Mouse (Mus musculus) C2C12 (cell line): ENCODE results near the gene Plekhm2. TPM values are rescaled to one million over a fixed set of nuclear protein-coding genes. Genes with fewer than 3 reads are reported as not detected.

Source experiments
- H3K27me3 ChIP-seq: one replicate; pipeline ENCODE4 v1.6.1; 2011; ENCODE audit not compliant: control insufficient read depth, insufficient read depth, insufficient read length
- H3K36me3 ChIP-seq: one replicate; pipeline ENCODE4 v1.6.1; 2011; ENCODE audit not compliant: control insufficient read depth, insufficient read depth
- H3K4me3 ChIP-seq: one replicate; pipeline ENCODE4 v1.5.1; 2011; ENCODE audit warnings: mild to moderate bottlenecking, control low read depth; ENCODE audit not compliant: poor library complexity, insufficient read depth, severe bottlenecking
- H3K79me2 ChIP-seq: one replicate; pipeline ENCODE4 v1.6.1; 2011; ENCODE audit not compliant: control insufficient read depth, insufficient read depth
- H3K79me3 ChIP-seq: one replicate; pipeline ENCODE4 v1.6.1; 2011; ENCODE audit warnings: low read depth, control low read depth
- H3ac ChIP-seq: one replicate; pipeline ENCODE3; 2011; ENCODE audit warnings: low read depth; ENCODE audit not compliant: control insufficient read depth, insufficient read length
- CEBPB ChIP-seq: IDR thresholded peaks from one replicate; pipeline ENCODE4 v1.6.1; 2011; ENCODE audit warnings: low read depth, mild to moderate bottlenecking, control low read depth, moderate library complexity
- CTCF ChIP-seq: IDR thresholded peaks from one replicate; pipeline ENCODE4 v1.5.1; 2011; ENCODE audit not compliant: control insufficient read depth, insufficient read depth, insufficient read length
- FOSL1 ChIP-seq: IDR thresholded peaks from one replicate; pipeline ENCODE4 v1.8.0; 2011; ENCODE audit warnings: mild to moderate bottlenecking, low read length; ENCODE audit not compliant: poor library complexity, insufficient read depth, severe bottlenecking
- MAX ChIP-seq: IDR thresholded peaks from one replicate; pipeline ENCODE4 v1.6.1; 2011; ENCODE audit warnings: mild to moderate bottlenecking, control low read depth
- MYOD1 ChIP-seq: IDR thresholded peaks from one replicate; pipeline ENCODE4 v1.6.1; 2011; ENCODE audit warnings: low read depth; ENCODE audit not compliant: control insufficient read depth, insufficient read length
- MYOG ChIP-seq: IDR thresholded peaks from one replicate; pipeline ENCODE4 v1.6.1; 2011; ENCODE audit not compliant: control insufficient read depth, insufficient read length; ENCODE audit errors: extremely low read depth
- USF1 ChIP-seq: IDR thresholded peaks from one replicate; pipeline ENCODE4 v1.6.1; 2011; ENCODE audit warnings: low read depth, mild to moderate bottlenecking, control low read depth, moderate library complexity
- polyA plus RNA-seq: library from polyadenylated mRNA; unstranded; fragments of >200 nt; fragmentation: generic; extraction: Trizol; gene quantifications from one replicate; pipeline ENCODE4 v1.2.1, GENCODE M21; 2012; ENCODE audit warnings: missing spikeins

Gene Plekhm2
- polyA plus RNA-seq, 1 experiment: 13.1 TPM

- TF ChIP-seq CTCF: no peak
- no peak for TF ChIP-seq FOSL1
- no peak for TF ChIP-seq MAX
- TF ChIP-seq USF1: no peak
- TF ChIP-seq CEBPB: no peak
- TF ChIP-seq MYOG: no peak
- TF ChIP-seq MYOD1: no peak
- H3K36me3 ChIP-seq: peaks cover 9% of the 10 kb centered on the region
- no peaks in the 10 kb centered on the region for H3K27me3 ChIP-seq
- H3ac ChIP-seq: no peak overlapping the region
- H3K79me2 ChIP-seq: no peaks in the 10 kb centered on the region
- no peaks in the 10 kb centered on the region for H3K79me3 ChIP-seq
- no peak overlapping the region for H3K4me3 ChIP-seq
These were observed 37.2 kb downstream of the Plekhm2 start for GRCm38 (mm10) chr4:141627502-141627901.

- Histone ChIP-seq H3K27me3 (no peaks in the 10 kb centered on the region), H3K79me2 (no peaks in the 10 kb centered on the region), H3K79me3 (no peaks in the 10 kb centered on the region), H3K36me3 (peaks cover 4% of the 10 kb centered on the region), H3K4me3 (no peak overlapping the region), H3ac (no peak overlapping the region)
- no peak for TF ChIP-seq USF1
These were observed 38.7 kb downstream of the Plekhm2 start for GRCm38 (mm10) chr4:141625774-141626550.

GRCm38 (mm10) chr4:141624983-141625773 is 39.5 kb downstream of the Plekhm2 start:
- H3K79me2 ChIP-seq: no peaks in the 10 kb centered on the region
- no peak overlapping the region for H3ac ChIP-seq
- peaks cover 4% of the 10 kb centered on the region for H3K36me3 ChIP-seq
- H3K27me3 ChIP-seq: no peaks in the 10 kb centered on the region
- H3K79me3 ChIP-seq: no peaks in the 10 kb centered on the region
- TF ChIP-seq USF1: no peak
- TF ChIP-seq MYOG: no peak
- TF ChIP-seq MAX: no peak
- TF ChIP-seq CTCF: no peak
- no peak for TF ChIP-seq MYOD1
- no peak for TF ChIP-seq FOSL1
- no peak for TF ChIP-seq CEBPB
- H3K4me3 ChIP-seq: no peak overlapping the region

DNA sequence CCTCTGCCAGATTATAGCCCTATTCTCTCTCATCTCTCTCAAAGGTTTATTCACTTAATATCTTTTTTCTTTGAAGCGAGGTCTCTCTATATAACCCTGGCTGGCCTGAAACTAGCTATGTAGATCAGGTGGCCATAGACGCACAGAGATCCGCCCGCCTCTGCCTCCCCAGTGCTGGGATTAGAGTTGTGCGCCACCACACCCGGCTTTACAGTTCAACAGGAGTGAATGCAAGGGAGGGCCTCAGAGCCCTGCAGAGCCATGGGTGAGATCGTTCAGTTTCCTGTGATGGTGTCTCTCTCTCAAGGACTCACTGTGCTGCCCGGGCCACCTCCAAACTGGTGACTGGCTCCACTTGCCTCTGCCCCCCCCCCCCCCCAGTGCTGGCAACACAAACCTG is 40.6 kb downstream of the Plekhm2 start:
- Histone ChIP-seq H3ac (no peak overlapping the region), H3K36me3 (no peaks in the 10 kb centered on the region)

GRCm38 (mm10) chr4:141623666-141624065 is 41.0 kb downstream of the Plekhm2 start, which contains the start of gene Slc25a34:
Gene Slc25a34, minus strand, starts transcription at chr4:141623821.
- TF ChIP-seq CEBPB (no peak), MYOD1 (no peak), USF1 (no peak), MYOG (no peak), MAX (no peak), CTCF (no peak), FOSL1 (no peak)
- H3ac ChIP-seq: no peak within 1 kb of the TSS
- H3K36me3 ChIP-seq: no peaks in the 10 kb centered on the region
- H3K27me3 ChIP-seq: no peaks in the 10 kb centered on the region
- no peak within 1 kb of the TSS for H3K4me3 ChIP-seq
- no peaks in the 10 kb centered on the region for H3K79me2 ChIP-seq
- no peaks in the 10 kb centered on the region for H3K79me3 ChIP-seq

More for the DNA sequence above, 40.6 kb downstream of the Plekhm2 start:
- H3K79me3 ChIP-seq: no peaks in the 10 kb centered on the region
- no peak overlapping the region for H3K4me3 ChIP-seq
- no peaks in the 10 kb centered on the region for H3K79me2 ChIP-seq
- TF ChIP-seq USF1 (no peak), MYOD1 (no peak), MYOG (no peak), CTCF (no peak), FOSL1 (no peak), CEBPB (no peak), MAX (no peak)
- no peaks in the 10 kb centered on the region for H3K27me3 ChIP-seq

GRCm38 (mm10) chr4:141623037-141623436 is 41.7 kb downstream of the Plekhm2 start:
- Histone ChIP-seq H3K4me3 (no peak overlapping the region), H3K79me3 (no peaks in the 10 kb centered on the region), H3K36me3 (no peaks in the 10 kb centered on the region), H3K79me2 (no peaks in the 10 kb centered on the region), H3ac (no peak overlapping the region), H3K27me3 (no peaks in the 10 kb centered on the region)
- no peak for TF ChIP-seq MYOD1
- TF ChIP-seq USF1: no peak
- TF ChIP-seq MYOG: no peak
